Mouse (Mus musculus) testis, postnatal 14 days (tissue): ENCODE results near the gene Ext2.

Experiments
- DNase-seq: peaks from one replicate; pipeline ENCODE4 v3.0.0; 2021; ENCODE audit warnings: low spot score

Gene Ext2

GRCm38 (mm10) chr2:93677231-93677630, 145.1 kb downstream of the Ext2 start:
- DNase-seq: no peak

- DNase-seq: no peak
These were observed 150.7 kb downstream of the Ext2 start for GRCm38 (mm10) chr2:93671573-93672184.

- no peak for DNase-seq
These were observed 156.1 kb downstream of the Ext2 start for GRCm38 (mm10) chr2:93666146-93666858.

GRCm38 (mm10) chr2:93665472-93665871, 156.9 kb downstream of the Ext2 start:
- no peak for DNase-seq

- DNase-seq: no peak
These were observed 160.0 kb downstream of the Ext2 start for GRCm38 (mm10) chr2:93662240-93662865.

- no peak for DNase-seq
These were observed 161.3 kb downstream of the Ext2 start for GRCm38 (mm10) chr2:93661096-93661495.

- DNase-seq: no peak
These were observed 162.6 kb downstream of the Ext2 start for GRCm38 (mm10) chr2:93659705-93660308.

- DNase-seq: no peak
These were observed 163.4 kb downstream of the Ext2 start for GRCm38 (mm10) chr2:93659004-93659403.

GRCm38 (mm10) chr2:93654336-93655055, 167.9 kb downstream of the Ext2 start:
- DNase-seq: no peak

GRCm38 (mm10) chr2:93649243-93649870, 173.0 kb downstream of the Ext2 start:
- no peak for DNase-seq

- DNase-seq: no peak
These were observed 174.3 kb downstream of the Ext2 start for GRCm38 (mm10) chr2:93647924-93648575.

GRCm38 (mm10) chr2:93647051-93647923, 175.1 kb downstream of the Ext2 start:
- no peak for DNase-seq

- no peak for DNase-seq
These were observed 176.6 kb downstream of the Ext2 start for GRCm38 (mm10) chr2:93645626-93646320.

GRCm38 (mm10) chr2:93645197-93645596, 177.2 kb downstream of the Ext2 start:
- DNase-seq: no peak

- no peak for DNase-seq
These were observed 177.6 kb downstream of the Ext2 start for GRCm38 (mm10) chr2:93644731-93645130.

- DNase-seq: no peak
These were observed 178.1 kb downstream of the Ext2 start for GRCm38 (mm10) chr2:93644234-93644633.

- DNase-seq: no peak
These were observed 179.0 kb downstream of the Ext2 start for GRCm38 (mm10) chr2:93643403-93643780.

GRCm38 (mm10) chr2:93634609-93635008, 187.8 kb downstream of the Ext2 start:
- no peak for DNase-seq

GRCm38 (mm10) chr2:93624665-93625408, 197.5 kb downstream of the Ext2 start:
- DNase-seq: no peak
